Mouse (Mus musculus): ENCODE results near the gene Galnt7.

DNA sequence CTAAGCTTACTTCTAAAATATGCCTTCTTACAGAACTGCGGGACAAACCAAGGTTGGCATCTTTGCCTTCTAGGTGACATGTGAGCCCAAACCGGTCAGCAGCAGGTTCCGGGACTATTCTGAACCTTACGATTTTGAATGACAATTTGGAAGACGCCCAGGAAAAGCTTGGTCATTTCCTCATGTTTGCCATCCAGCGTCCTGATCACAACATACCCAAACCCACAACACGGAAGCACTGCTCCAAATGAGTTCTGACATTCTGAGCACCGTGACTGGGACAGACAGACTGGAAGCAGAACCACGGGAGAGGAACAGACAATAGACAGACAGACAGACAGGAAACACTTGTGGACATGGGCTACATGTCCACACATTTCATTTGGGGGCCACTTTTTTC lies 111.4 kb downstream of the Galnt7 start:
- TF ChIP-seq GATA1 (IDR thresholded peaks at IDR 0.05; ENCODE audit: low read length): no peak
- no peak for TF ChIP-seq TAL1 (IDR thresholded peaks at IDR 0.05; ENCODE audit: low read length)

Data from erythroblast, embryonic 14.5 days (primary cell).